In the genomic region with DNA sequence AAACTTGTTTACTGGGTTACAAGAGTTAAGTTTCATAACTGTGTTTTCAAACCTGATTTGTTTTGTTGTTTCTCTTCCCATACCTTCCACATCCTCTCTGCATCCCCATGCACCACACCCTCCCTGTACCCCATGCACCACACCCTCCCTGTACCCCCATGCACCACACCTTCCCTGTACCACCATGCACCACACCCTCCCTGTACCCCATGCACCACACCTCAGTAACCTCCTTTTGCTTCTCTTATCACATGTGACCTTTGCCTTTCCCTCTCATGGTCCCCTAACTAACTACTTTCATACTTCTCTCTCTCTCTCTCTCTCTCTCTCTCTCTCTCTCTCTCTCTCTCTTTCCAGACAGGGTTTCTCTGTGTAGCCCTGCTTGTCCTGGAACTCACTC, we compare ENCODE assay signal across 25 mouse cellular contexts. TPM values are rescaled to one million over a fixed set of nuclear protein-coding genes. Genes with fewer than 3 reads are reported as not detected.
"Had no signal": no experiment of that assay in that cellular context is flagged by ENCODE, and none has a peak within 500 bp of the region (broad histone marks: within the 10 kb centered on the region; RNA-seq: fewer than 3 reads in every experiment).

No protein-coding gene starts in this region.

- H3K4me1 ChIP-seq: heart, embryonic 10.5 days; heart, embryonic 12.5 days; hindbrain, embryonic 10.5 days; hindbrain, embryonic 12.5 days; kidney, embryonic 15.5 days; limb, embryonic 13.5 days; limb, embryonic 15.5 days had no signal

- DNase-seq: gastrocnemius, adult 2 months; gastrocnemius, postnatal 10 days; gastrocnemius, postnatal 25 days; heart, adult 18-20 months; heart, postnatal 10 days; heart, postnatal 4 days; kidney, adult 11 months; kidney, adult 2 months; kidney, adult 9 months; kidney, postnatal 14 days; kidney, postnatal 36 days; layer of hippocampus, adult 9-11 months; layer of hippocampus, postnatal 36 days; left cerebral cortex, postnatal 4 days had no signal

- H3K27ac ChIP-seq: gastrocnemius, adult 2 months; heart, embryonic 10.5 days; hindbrain, embryonic 10.5 days; hindbrain, embryonic 12.5 days; hindbrain, embryonic 14.5 days; kidney, embryonic 15.5 days; kidney, postnatal 0 days; limb, embryonic 13.5 days; limb, embryonic 15.5 days had no signal

- ATAC-seq: hindbrain, embryonic 16.5 days; inflammation-experienced regulatory T-cells, adult 6 months had no signal

- H3K4me2 ChIP-seq: heart, embryonic 12.5 days; hindbrain, embryonic 12.5 days; hindbrain, embryonic 14.5 days; kidney, embryonic 15.5 days; limb, embryonic 13.5 days; limb, embryonic 15.5 days had no signal

- H3K9me3 ChIP-seq: heart, embryonic 10.5 days; heart, embryonic 12.5 days; hindbrain, embryonic 10.5 days; hindbrain, embryonic 12.5 days; kidney, embryonic 15.5 days; limb, embryonic 13.5 days; limb, embryonic 15.5 days had no signal

- H3K4me3 ChIP-seq: gastrocnemius, adult 2 months; heart, embryonic 10.5 days; heart, embryonic 12.5 days; hindbrain, embryonic 10.5 days; hindbrain, embryonic 12.5 days; kidney, embryonic 15.5 days; limb, embryonic 13.5 days; limb, embryonic 15.5 days had no signal

- H3K36me3 ChIP-seq: heart, embryonic 10.5 days; heart, embryonic 12.5 days; hindbrain, embryonic 10.5 days; hindbrain, embryonic 12.5 days; kidney, embryonic 15.5 days; limb, embryonic 13.5 days; limb, embryonic 15.5 days had no signal

- H3K27me3 ChIP-seq: hindbrain, embryonic 12.5 days; kidney, embryonic 15.5 days; limb, embryonic 13.5 days; limb, embryonic 15.5 days had no signal

- H3K9ac ChIP-seq: heart, embryonic 12.5 days; hindbrain, embryonic 12.5 days; hindbrain, embryonic 14.5 days; kidney, embryonic 15.5 days; limb, embryonic 13.5 days; limb, embryonic 15.5 days had no signal

RNA-seq across cellular contexts. Expression of gene Mal, which starts 10.5 kb away (rescaled TPM):
- polyA plus RNA-seq: inflammation-experienced regulatory T-cells, adult 6 months had no signal
